Mouse (Mus musculus) cortical plate, adult 2 months (tissue): ENCODE measurements at regions not wholly inside any gene's neighbourhood (a gene's known extent, or its start where the extent isn't known, plus 50 kb on each side); places are given as distances from the start of the nearest gene placed in this dataset.

Source experiments
- CTCF ChIP-seq: fragments of 200-500 bp; IDR thresholded peaks from 2 replicates; pipeline ENCODE4 v1.5.1; 2011; ENCODE audit warnings: mild to moderate bottlenecking, control low read depth, low read length; ENCODE audit not compliant: insufficient read depth; ENCODE audit errors: extremely low read depth
- POLR2A ChIP-seq: fragments of 200-500 bp; IDR thresholded peaks from 2 replicates; pipeline ENCODE4 v1.6.1; 2011; ENCODE audit warnings: mild to moderate bottlenecking, low read length, control low read depth; ENCODE audit not compliant: insufficient read depth; ENCODE audit errors: extremely low read depth

- TF ChIP-seq POLR2A (no peak), CTCF (no peak)
These were observed 88.4 kb upstream of the Slc1a4 start for GRCm38 (mm10) chr11:20420876-20421275.
